Mouse (Mus musculus) lung, postnatal 0 days (tissue): ENCODE data around the gene Inpp5a.

ENCODE experiments used
- CTCF ChIP-seq: IDR thresholded peaks from 2 replicates; pipeline ENCODE4 v1.5.1; 2016; ENCODE audit warnings: antibody characterized with exemption, mild to moderate bottlenecking
- EP300 ChIP-seq: IDR thresholded peaks from 2 replicates; pipeline ENCODE4 v1.6.1; 2016; ENCODE audit warnings: antibody characterized with exemption, mild to moderate bottlenecking, control low read depth

- no peak for TF ChIP-seq CTCF
- TF ChIP-seq EP300: 0 out of 2 replicates have a peak, but pooled peaks have one; percentile 25
Measured at GRCm38 (mm10) chr7:139368722-139369380, 20.1 kb upstream of the Inpp5a start.
